Mouse (Mus musculus) neutrophil, adult 5-6 weeks (primary cell): ENCODE data around the gene Tnfaip8l2. TPM values are rescaled to one million over a fixed set of nuclear protein-coding genes. Genes with fewer than 3 reads are reported as not detected.
"Not testable (repeated sequence)": the region's sequence is repeated elsewhere in the genome, so short reads cannot be mapped to it uniquely, and the experiment has no call there.

Source experiments
- ATAC-seq: fragments of 151-379, 151-347 bp; 2 replicates; pipeline ENCODE4 v1.8.0; 2017; ENCODE audit warnings: mild to moderate bottlenecking, moderate TSS enrichment; ENCODE audit not compliant: insufficient number of reproducible peaks, poor library complexity, low FRiP score, severe bottlenecking; ENCODE audit errors: extremely low read depth
- total RNA-seq: library from RNA; stranded (forward); fragments of 200-1000 nt; gene quantifications from 2 replicates; pipeline ENCODE4 v1.2.3, GENCODE M21; 2017

Gene Tnfaip8l2
- total RNA-seq, 1 experiment from 2014 or later, result 120 TPM

DNA sequence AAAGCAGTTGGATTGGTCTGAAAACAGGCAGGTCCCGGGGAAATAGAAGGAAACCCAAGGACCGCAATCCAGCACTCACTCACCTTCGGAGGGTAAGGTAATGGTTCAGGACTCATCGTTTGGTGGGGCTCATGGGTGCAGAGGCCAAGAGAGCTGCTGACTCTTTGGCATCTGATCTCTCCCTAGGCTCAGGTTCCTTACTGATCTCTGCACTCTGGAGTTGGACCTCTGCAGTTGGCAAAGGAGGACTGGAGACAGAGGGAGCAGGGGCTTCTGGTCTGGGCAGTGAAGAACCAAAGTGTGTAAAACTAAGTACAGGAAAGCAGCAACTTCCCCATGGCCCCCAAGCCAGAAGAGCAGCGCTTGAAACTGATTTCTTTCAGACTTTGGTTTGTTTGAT, 12.1 kb downstream of the Tnfaip8l2 start:
- ATAC-seq, result no peak

DNA sequence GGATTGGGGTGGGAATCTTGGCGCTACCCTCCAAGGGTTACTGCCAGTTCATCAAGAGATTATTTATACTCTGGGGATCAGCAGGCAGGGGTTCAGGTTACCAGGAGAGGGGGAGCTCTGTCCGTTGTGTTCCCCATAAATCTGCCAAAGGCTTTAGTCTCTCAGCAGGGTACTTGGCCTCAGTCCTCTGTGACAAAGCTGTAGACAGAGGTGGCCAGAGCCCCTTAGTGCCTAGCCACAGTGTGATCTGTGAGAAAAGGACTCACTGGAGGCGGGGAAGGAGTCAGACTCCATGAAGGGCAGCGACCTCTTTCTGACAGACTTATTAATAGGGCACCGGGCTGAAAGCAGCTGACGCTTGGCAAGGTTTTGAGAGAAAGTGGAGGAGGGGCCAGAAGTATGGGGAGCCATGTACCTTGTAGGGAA, 12.9 kb downstream of the Tnfaip8l2 start:
- no peak for ATAC-seq

DNA sequence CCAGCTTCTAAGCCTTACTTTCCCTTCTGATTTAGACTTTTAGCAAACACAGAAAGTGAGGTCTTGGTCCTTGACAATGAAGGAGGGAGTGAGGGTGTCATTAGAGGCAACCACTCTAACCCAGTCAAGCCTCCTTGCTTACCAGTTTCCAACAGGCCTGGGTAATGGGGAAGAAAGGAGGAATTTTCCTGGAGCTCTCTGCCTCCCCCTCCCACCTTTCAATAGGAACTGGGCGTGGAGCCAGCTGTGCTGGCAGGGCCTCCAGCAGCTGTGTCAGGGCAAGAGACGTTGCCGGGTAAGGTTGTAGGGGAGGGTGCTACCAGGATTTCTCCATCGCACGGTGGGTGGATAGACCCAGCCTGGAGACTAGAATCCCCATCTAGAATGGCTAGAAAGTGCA, 17.2 kb downstream of the Tnfaip8l2 start:
- no peak for ATAC-seq

DNA sequence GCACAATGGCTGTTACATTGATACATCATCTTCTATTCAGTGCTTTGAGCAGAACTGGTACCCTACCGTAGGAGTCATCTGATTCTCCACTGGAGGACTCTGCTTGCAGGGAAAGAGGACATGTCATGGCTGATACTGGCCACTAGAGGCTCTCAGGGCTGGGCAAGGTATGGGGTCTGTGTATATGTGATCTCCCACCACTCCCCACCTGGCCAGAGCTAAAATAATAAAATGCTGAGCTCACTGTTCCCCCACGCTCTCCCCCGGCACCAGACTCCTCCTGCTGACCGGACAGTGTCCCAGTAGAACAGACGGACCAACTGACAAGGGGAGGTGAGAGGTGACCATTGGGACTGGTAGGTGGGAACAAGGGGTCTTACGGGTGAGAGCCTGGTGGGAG, 17.9 kb downstream of the Tnfaip8l2 start, which contains the start of gene Tmod4:
TSS of gene Tmod4 (plus strand) at position 231 of the 400 bp plus-strand sequence.
- peak; percentile 42; the same call in 1 of the 2 replicates for ATAC-seq

DNA sequence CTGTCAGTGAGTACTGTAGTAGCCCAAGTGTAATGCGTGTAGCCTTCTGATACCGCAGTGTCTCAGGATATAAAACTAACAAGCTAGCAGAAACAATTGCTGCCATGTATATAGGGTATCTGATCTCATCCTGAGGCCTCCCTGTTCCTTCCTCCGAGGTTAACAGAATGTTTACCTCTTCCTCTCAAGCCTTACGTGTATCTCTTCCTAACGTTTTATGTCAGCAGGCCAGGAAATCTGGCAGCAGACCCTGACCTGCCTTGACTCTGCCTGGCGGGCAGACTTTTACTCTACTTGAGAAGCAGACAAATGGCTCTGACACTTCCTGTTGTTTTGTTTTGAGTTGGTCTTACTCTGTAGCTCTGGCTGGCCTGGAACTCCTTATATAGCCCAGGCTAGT, 20.6 kb downstream of the Tnfaip8l2 start:
- no peak for ATAC-seq

DNA sequence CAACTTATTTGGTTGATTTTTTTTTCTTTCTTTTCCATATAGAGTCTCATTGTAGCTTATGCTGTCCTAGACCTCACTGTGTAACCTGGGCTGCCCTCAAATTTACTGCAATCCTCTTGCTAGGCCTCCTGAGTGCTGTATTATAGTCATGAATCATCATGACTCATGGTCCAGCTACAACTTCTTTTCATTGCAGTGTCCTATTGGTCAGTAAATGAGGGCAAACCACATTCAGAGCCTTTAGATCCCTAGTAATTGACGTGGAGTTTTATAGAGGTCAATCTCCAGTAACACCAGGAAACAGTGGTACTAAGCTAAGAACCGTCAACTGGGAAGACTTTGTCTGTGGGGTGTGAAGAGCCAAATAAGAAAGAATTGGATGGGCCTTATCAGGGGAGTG, 24.4 kb downstream of the Tnfaip8l2 start:
- no peak for ATAC-seq

DNA sequence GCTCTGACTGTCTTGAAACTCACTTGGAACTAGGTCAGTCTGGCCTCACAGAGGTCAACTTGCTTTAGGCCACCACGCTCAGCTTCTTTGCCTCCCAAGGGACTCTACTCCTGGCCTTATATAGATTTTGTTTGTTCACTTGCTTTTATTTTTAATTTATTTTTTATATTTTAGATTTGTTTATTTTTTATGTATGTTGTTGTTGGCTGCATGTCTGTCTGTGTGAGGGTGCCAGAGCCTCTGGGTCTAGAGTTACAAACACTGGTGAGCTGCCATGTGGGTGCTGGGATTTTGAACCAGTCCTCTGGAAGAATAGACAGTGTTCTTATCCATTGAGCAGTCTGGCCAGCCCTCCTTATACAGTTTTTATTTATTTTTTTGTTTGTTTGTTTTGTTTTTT, 29.4 kb downstream of the Tnfaip8l2 start:
- no peak for ATAC-seq

DNA sequence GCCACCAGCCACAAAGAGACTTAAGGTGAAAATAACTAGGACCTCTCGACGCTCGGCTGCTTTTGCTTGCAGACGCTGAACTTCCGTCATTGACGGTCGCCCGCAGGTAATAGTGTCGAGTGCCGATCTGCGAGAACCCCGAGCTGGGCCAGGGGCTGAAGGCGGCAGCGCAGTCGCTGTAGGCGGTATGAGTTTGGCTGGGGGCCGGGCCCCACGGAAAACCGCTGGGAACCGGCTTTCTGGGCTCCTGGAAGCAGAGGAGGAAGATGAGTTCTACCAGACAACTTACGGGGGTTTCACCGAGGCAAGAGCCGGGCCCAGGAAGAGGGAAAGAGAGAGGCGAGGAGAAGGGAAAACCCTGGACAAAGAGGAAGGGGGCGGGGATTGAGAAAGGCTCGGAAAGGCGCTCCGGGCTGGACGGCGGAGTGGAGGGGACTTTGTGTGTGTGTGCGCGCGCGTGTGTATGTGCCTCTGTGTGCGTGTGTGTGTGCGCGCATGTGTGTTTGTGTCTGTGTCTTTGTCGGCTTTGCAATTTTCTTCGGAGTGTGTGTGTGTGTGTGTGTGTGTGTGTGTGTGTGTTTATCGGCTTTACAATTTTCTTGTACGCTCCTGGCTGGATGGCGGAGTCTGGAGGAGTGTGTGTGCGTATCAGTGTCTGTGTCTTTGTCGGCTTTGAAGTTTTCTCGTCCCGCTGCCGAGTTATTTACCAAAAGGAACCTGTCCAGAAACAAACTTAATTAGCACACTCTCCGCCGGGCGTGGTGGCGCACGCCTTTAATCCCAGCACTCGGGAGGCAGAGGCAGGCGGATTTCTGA, 31.0 kb downstream of the Tnfaip8l2 start, which contains the start of gene Vps72:
TSS of gene Vps72 (plus strand) at position 112 of the 816 bp plus-strand sequence.
- peak; percentile 87 for ATAC-seq

DNA sequence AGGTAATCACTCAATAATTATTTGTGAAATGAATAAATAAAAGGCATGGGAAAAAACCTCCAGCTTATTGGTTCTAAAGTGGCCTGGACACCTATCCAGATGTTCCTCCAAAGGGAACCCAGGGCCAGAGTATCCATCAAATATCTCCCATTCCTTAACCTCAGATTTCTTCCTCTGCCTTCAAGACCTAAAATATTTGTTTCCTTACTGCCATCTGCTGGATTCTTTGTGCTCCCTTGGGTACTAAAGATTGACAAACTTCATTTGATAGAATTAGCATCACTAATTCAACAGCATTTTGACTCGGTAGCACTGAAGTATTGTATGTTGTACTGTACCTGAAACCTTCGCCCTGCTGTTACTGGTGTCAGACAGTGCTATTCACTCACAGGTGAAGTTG, 34.3 kb downstream of the Tnfaip8l2 start:
- no peak for ATAC-seq

DNA sequence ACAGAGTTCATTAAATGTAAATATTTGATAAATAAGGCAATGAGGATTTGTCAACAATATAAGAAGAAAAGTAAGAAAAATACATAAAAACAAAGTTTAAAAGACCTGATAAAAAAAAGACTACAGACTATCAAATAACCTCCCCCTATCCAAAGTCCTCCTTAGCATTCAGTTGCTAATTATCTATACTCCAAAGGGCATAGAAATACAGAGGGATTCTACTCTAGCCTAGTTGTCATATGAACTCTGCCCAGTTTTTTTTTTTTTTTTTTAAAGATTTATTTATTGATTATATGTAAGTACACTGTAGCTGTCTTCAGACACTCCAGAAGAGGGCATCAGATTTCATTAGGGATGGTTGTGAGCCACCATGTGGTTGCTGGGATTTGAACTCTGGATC, 34.9 kb downstream of the Tnfaip8l2 start:
- ATAC-seq, result not testable (repeated sequence)

DNA sequence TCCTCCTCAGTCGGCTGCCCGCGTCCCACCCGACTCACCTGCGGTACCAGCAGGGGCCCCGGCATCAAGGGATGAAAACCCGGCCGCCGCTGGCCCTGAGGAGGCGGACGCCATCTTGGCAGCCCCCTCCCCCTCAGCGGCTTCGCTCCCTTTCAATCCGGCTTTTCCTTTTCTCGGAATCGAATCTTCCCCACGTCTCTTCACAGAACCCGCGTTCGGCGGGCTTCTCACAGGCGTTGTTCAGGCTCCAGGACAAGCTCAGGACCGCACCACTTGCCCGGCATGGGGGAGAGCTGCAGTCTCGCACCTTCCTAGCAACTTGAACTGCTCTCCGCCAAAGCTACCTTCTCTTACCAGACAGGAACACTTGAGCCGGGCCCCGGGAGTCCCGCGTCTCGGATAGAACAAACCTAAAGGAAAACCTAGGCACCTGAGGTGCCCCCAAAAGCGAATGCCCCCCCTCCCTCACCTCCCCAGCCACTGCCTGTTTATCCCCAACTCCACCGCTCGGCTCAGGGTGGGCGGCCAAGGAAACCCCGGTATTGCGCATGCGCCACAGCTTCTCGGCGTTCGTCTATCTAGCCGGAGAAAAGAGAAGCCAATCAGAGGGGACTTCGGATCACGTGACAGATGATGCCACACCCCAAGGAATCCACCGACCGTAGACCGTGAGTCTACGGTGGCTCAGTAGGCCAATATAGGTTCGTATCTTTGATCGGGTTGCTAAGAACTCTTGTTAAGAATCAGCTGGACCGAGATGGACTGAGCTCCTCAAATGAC, 35.6 kb downstream of the Tnfaip8l2 start, which contains the start of gene Pip5k1a:
TSS of gene Pip5k1a (minus strand) at position 593 of the 780 bp plus-strand sequence.
- peak; percentile 83 for ATAC-seq

DNA sequence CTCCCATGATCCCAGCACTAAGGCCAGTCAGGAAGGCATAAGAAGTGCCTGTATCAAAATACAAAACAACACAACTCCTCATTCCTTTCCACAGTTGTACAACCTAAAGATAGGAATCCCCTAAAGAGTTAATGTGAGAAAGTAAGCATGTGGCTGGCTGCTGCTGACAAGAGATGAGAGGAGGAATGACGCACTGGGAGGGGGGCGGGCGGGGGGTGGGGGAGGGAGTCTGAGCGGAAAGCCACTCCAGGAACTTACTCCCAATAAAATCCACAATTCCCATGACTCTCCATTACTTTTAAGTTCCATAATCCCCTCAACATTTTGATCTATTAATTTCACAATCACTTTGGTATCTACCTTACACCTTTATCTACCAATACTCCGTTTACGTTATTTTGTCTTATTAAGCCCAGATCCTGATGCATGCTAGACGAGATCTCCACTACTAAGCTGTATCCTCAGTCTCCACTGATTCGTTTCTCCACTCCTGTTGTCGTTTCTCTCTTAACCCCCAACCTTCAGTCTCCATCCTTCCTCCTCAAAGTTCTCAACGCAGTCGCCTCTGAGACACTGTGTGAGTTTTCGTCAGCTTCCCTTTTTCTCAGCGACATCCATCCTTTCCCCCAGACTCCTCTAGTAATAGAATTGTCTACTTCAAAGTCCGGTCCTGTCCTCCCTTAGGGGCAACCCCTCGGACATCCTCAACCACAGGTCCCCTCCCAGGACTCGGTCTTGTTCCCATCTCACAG, 36.4 kb downstream of the Tnfaip8l2 start:
- no peak for ATAC-seq

DNA sequence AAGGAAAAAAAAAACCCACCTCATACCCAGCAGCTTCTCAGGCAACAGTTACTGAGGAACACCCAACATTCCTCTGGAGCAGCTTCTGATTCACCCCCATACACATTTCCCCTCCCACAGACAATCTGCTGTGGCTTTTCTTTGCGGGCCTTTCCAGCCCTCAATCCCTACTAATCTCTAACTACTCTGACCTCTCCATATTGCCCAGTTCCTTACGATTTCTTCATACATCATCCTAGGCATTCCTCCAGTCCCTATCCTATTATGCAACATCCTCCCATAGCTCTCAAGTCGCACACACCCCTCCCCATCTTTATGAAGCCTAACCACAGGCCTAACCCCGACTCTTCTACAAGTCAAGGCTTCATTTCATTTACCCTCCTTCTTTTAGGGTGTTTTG, 37.0 kb downstream of the Tnfaip8l2 start:
- no peak for ATAC-seq

DNA sequence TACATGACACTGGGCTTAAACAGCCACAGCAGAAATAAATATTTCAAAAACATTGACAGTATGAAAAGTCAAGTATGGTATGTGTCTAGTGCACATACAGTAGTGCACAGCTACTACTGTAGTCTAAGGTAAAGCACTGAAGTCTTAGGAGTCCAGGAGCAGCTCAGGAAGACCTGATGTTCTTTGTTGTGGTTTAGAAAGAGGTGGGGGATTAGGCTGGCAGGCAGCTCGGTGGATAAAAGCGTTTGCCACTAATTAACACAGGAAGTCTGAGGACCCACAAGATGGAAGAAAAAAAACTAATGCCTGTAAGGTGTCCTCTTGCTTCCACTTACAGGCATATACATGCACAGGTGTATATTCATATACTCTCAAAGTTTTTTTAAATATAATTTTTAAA, 41.3 kb downstream of the Tnfaip8l2 start:
- no peak for ATAC-seq

Other genes starting within 250 kb of the Tnfaip8l2 start
- gene Selenbp1, start 209.3 kb downstream of the Tnfaip8l2 start, total RNA-seq, result 1.4 and 1.7 TPM in 2 replicates
- gene Rfx5, start 188.3 kb downstream of the Tnfaip8l2 start, total RNA-seq, result 38.9 and 44.0 TPM in 2 replicates
- 40.3 and 42.2 TPM in 2 replicates for gene Pi4kb, start 167.6 kb downstream of the Tnfaip8l2 start, total RNA-seq
- gene Zfp687, start 126.9 kb downstream of the Tnfaip8l2 start, total RNA-seq, result 22.7 and 34.4 TPM in 2 replicates
- gene Psmd4, start 99.7 kb downstream of the Tnfaip8l2 start, total RNA-seq, result 163 and 195 TPM in 2 replicates
- gene Pip5k1a, start 35.4 kb downstream of the Tnfaip8l2 start, total RNA-seq, result 26.8 and 30.8 TPM in 2 replicates
- 63.9 and 79.4 TPM in 2 replicates for gene Vps72, start 31.3 kb downstream of the Tnfaip8l2 start, total RNA-seq
- 0.49 and 1.7 TPM in 2 replicates for gene Tmod4, start 17.9 kb downstream of the Tnfaip8l2 start, total RNA-seq
- 111 and 146 TPM in 2 replicates for gene Scnm1, start 8.3 kb downstream of the Tnfaip8l2 start, total RNA-seq
- gene Lysmd1, start 8.3 kb downstream of the Tnfaip8l2 start, total RNA-seq, result 11.4 and 12.3 TPM in 2 replicates
- 0.49 TPM in 1 of 2 replicates, not detected in the other for gene Sema6c, start 18.1 kb upstream of the Tnfaip8l2 start, total RNA-seq
- gene Gabpb2, start 75.6 kb upstream of the Tnfaip8l2 start, total RNA-seq, result 120 and 122 TPM in 2 replicates
- 303 and 323 TPM in 2 replicates for gene Cdc42se1, start 86.4 kb upstream of the Tnfaip8l2 start, total RNA-seq
- 14.1 and 16.3 TPM in 2 replicates for gene Mllt11, start 89.8 kb upstream of the Tnfaip8l2 start, total RNA-seq
- not detected in 2 replicates for gene Gm128, start 99.2 kb upstream of the Tnfaip8l2 start, total RNA-seq
- gene Bnipl, start 108.8 kb upstream of the Tnfaip8l2 start, total RNA-seq, result not detected in 2 replicates
- gene Mindy1, start 139.0 kb upstream of the Tnfaip8l2 start, total RNA-seq, result 107 and 116 TPM in 2 replicates
- gene Prune1, start 139.7 kb upstream of the Tnfaip8l2 start, total RNA-seq, result 12.0 and 13.3 TPM in 2 replicates
- gene Anxa9, start 164.8 kb upstream of the Tnfaip8l2 start, total RNA-seq, result 1.5 and 2.3 TPM in 2 replicates
- gene Cers2, start 172.4 kb upstream of the Tnfaip8l2 start, total RNA-seq, result 162 and 168 TPM in 2 replicates
- gene Setdb1, start 214.8 kb upstream of the Tnfaip8l2 start, total RNA-seq, result 30.6 and 39.3 TPM in 2 replicates